ENCODE assay signal across 9 mouse cellular contexts in genomic region chr6:122602992-122603322, GRCm38 (mm10). TPM values are rescaled to one million over a fixed set of nuclear protein-coding genes. Genes with fewer than 3 reads are reported as not detected.
DNase-seq lines count a peak whose midpoint lies in the region; ATAC-seq and TF ChIP-seq lines count a peak whose summit lies in the region.
"Had no signal": no experiment of that assay in that cellular context is flagged by ENCODE, and none has a peak within 500 bp of the region (broad histone marks: within the 10 kb centered on the region; RNA-seq: fewer than 3 reads in every experiment).

No protein-coding gene starts in this region.

- H3K27me3 ChIP-seq in lung, embryonic 15.5 days = no peaks in the 10 kb centered on the region
- no peaks in the 10 kb centered on the region for H3K27me3 ChIP-seq in limb, embryonic 15.5 days
- H3K27me3 ChIP-seq in stomach, embryonic 14.5 days (ENCODE audit: control insufficient read depth, insufficient read depth, low read length) = no peaks in the 10 kb centered on the region

- no peak for TF ChIP-seq POLR2A in embryonic fibroblast, embryonic 13.5 days (IDR thresholded peaks at IDR 0.05; ENCODE audit: low read depth, low read length)

- 3% methylated on average over 1 of the region's 1 CpGs for WGBS in lung, embryonic 15.5 days
- WGBS in limb, embryonic 15.5 days = 32% methylated on average over 1 of the region's 1 CpGs
- WGBS in stomach, embryonic 14.5 days = 38% methylated on average over 1 of the region's 1 CpGs

- H3K4me1 ChIP-seq in lung, embryonic 15.5 days = no peaks in the 10 kb centered on the region
- H3K4me1 ChIP-seq in embryonic fibroblast, embryonic 13.5 days (ENCODE audit: control insufficient read depth, insufficient read depth, low read length) = no peaks in the 10 kb centered on the region; the same call in 1 of the 2 replicates
- no peaks in the 10 kb centered on the region for H3K4me1 ChIP-seq in limb, embryonic 15.5 days
- H3K4me1 ChIP-seq in stomach, embryonic 14.5 days (ENCODE audit: control insufficient read depth, insufficient read depth, low read length) = no peaks in the 10 kb centered on the region

- peak overlapping the region; percentile 81 for H3K27ac ChIP-seq in lung, embryonic 15.5 days
- H3K27ac ChIP-seq in embryonic fibroblast, embryonic 13.5 days (ENCODE audit: insufficient read depth, low read length) = peak overlapping the region; percentile 89
- no peak overlapping the region for H3K27ac ChIP-seq in limb, embryonic 15.5 days
- H3K27ac ChIP-seq in stomach, embryonic 14.5 days (ENCODE audit: low read length) = no peak overlapping the region; the same call in 1 of the 2 replicates

- no peaks in the 10 kb centered on the region for H3K36me3 ChIP-seq in lung, embryonic 15.5 days
- no peaks in the 10 kb centered on the region for H3K36me3 ChIP-seq in limb, embryonic 15.5 days
- H3K36me3 ChIP-seq in stomach, embryonic 14.5 days (ENCODE audit: control insufficient read depth, insufficient read depth, low read length) = no peaks in the 10 kb centered on the region

- H3K4me2 ChIP-seq in lung, embryonic 15.5 days = peak overlapping the region; percentile 66
- H3K4me2 ChIP-seq in limb, embryonic 15.5 days = peak overlapping the region; percentile 58; the same call in 1 of the 2 replicates
- H3K4me2 ChIP-seq in stomach, embryonic 14.5 days (replicated peaks; ENCODE audit: low read depth, low read length) = peak overlapping the region; percentile 60

- no peak for DNase-seq in lung, postnatal 14 days
- no peak for DNase-seq in ovary, postnatal 10 days (ENCODE audit: low spot score)
- DNase-seq in gastrocnemius, postnatal 10 days = no peak
- DNase-seq in kidney, postnatal 36 days = no peak

- H3K4me3 ChIP-seq in lung, embryonic 15.5 days = peak overlapping the region; percentile 50
- no peak overlapping the region for H3K4me3 ChIP-seq in embryonic fibroblast, embryonic 13.5 days (ENCODE audit: insufficient read depth, low read length)
- H3K4me3 ChIP-seq in limb, embryonic 15.5 days = no peak overlapping the region
- peak overlapping the region; percentile 44; the same call in 1 of the 2 replicates for H3K4me3 ChIP-seq in stomach, embryonic 14.5 days (ENCODE audit: low read depth, low read length)

- peak; percentile 20; the same call in 1 of the 2 replicates for ATAC-seq in lung, embryonic 15.5 days (ENCODE audit: borderline replicate concordance, extremely low read depth, low FRiP score, low TSS enrichment)
- ATAC-seq in limb, embryonic 15.5 days (ENCODE audit: insufficient number of reproducible peaks, low FRiP score, low TSS enrichment, low read depth) = no peak
- no peak for ATAC-seq in stomach, embryonic 14.5 days (ENCODE audit: insufficient number of reproducible peaks, insufficient read depth, low FRiP score, low read depth)

- no peaks in the 10 kb centered on the region for H3K9me3 ChIP-seq in lung, embryonic 15.5 days
- H3K9me3 ChIP-seq in limb, embryonic 15.5 days = no peaks in the 10 kb centered on the region
- no peaks in the 10 kb centered on the region for H3K9me3 ChIP-seq in stomach, embryonic 14.5 days (ENCODE audit: control insufficient read depth, low read depth, low read length)

- no peak for TF ChIP-seq CTCF in embryonic fibroblast, embryonic 13.5 days (IDR thresholded peaks at IDR 0.05; ENCODE audit: borderline replicate concordance, insufficient read depth, low read length)

- no peak overlapping the region for H3K9ac ChIP-seq in lung, embryonic 15.5 days
- no peak overlapping the region for H3K9ac ChIP-seq in limb, embryonic 15.5 days
- no peak overlapping the region for H3K9ac ChIP-seq in stomach, embryonic 14.5 days (replicated peaks; ENCODE audit: low read depth, low read length)

RNA-seq across cellular contexts. Expression of gene Apobec1, which starts 0.7 kb away (rescaled TPM):
- polyA plus RNA-seq in lung, embryonic 15.5 days (2015; fragmentation: Nextera tagmentation; extraction: Ambion mirVana) = 6.3 and 6.5 TPM in 2 replicates
- polyA plus RNA-seq in embryonic fibroblast, embryonic 13.5 days (2011; ENCODE audit: insufficient read length, low read depth, missing spikeins) = 7.4 and 9.4 TPM in 2 replicates
- 4.0 and 4.5 TPM in 2 replicates for polyA plus RNA-seq in limb, embryonic 15.5 days (2015; fragmentation: Nextera tagmentation; extraction: Ambion mirVana)
- polyA plus RNA-seq in stomach, embryonic 14.5 days (2014; fragmentation: Nextera tagmentation; extraction: Ambion mirVana) = 3.9 and 4.6 TPM in 2 replicates
- 1 to 10 TPM; 2.3 to 4.3 TPM for total RNA-seq in gastrocnemius, postnatal 10 days (2021)

RNA-seq across cellular contexts. Expression of gene Gdf3, which starts 6.9 kb away (rescaled TPM):
- polyA plus RNA-seq in lung, embryonic 15.5 days (2015; fragmentation: Nextera tagmentation; extraction: Ambion mirVana) = not detected in 2 replicates
- polyA plus RNA-seq in embryonic fibroblast, embryonic 13.5 days (2011; ENCODE audit: insufficient read length, low read depth, missing spikeins) = not detected in 2 replicates
- polyA plus RNA-seq in limb, embryonic 15.5 days (2015; fragmentation: Nextera tagmentation; extraction: Ambion mirVana) = 0.24 and 0.27 TPM in 2 replicates
- polyA plus RNA-seq in stomach, embryonic 14.5 days (2014; fragmentation: Nextera tagmentation; extraction: Ambion mirVana) = not detected in 2 replicates
- total RNA-seq in gastrocnemius, postnatal 10 days (2021) = not detected

RNA-seq across cellular contexts. Expression of gene Dppa3, which starts 23.3 kb away (rescaled TPM):
- polyA plus RNA-seq in lung, embryonic 15.5 days (2015; fragmentation: Nextera tagmentation; extraction: Ambion mirVana) = not detected in 2 replicates
- not detected in 2 replicates for polyA plus RNA-seq in embryonic fibroblast, embryonic 13.5 days (2011; ENCODE audit: insufficient read length, low read depth, missing spikeins)
- not detected in 2 replicates for polyA plus RNA-seq in limb, embryonic 15.5 days (2015; fragmentation: Nextera tagmentation; extraction: Ambion mirVana)
- polyA plus RNA-seq in stomach, embryonic 14.5 days (2014; fragmentation: Nextera tagmentation; extraction: Ambion mirVana) = not detected in 2 replicates
- not detected for total RNA-seq in gastrocnemius, postnatal 10 days (2021)
- total RNA-seq: monocyte, adult 5-6 weeks had no signal

RNA-seq across cellular contexts. Expression of gene Aicda, which starts 49.4 kb away (rescaled TPM):
- polyA plus RNA-seq in lung, embryonic 15.5 days (2015; fragmentation: Nextera tagmentation; extraction: Ambion mirVana) = not detected in 2 replicates
- not detected in 2 replicates for polyA plus RNA-seq in embryonic fibroblast, embryonic 13.5 days (2011; ENCODE audit: insufficient read length, low read depth, missing spikeins)
- 0.18 and 0.19 TPM in 2 replicates for polyA plus RNA-seq in limb, embryonic 15.5 days (2015; fragmentation: Nextera tagmentation; extraction: Ambion mirVana)
- not detected in 2 replicates for polyA plus RNA-seq in stomach, embryonic 14.5 days (2014; fragmentation: Nextera tagmentation; extraction: Ambion mirVana)
- total RNA-seq in gastrocnemius, postnatal 10 days (2021) = not detected
- total RNA-seq: monocyte, adult 5-6 weeks had no signal

Comparison
In these comparisons a context has a peak if more than half of its experiments do, and no peak if none do; other contexts are left out.
1. H3K27ac ChIP-seq: peak in lung, embryonic 15.5 days (single experiment) and embryonic fibroblast, embryonic 13.5 days (single experiment); none in limb, embryonic 15.5 days (single experiment) and stomach, embryonic 14.5 days (single experiment).
2. H3K4me3 ChIP-seq: peak in lung, embryonic 15.5 days (single experiment) and stomach, embryonic 14.5 days (single experiment); none in embryonic fibroblast, embryonic 13.5 days (single experiment) and limb, embryonic 15.5 days (single experiment).
3. Peak in every context shown above with its lines, with median percentiles within 50 percentile points of each other: H3K4me2 ChIP-seq.